Mouse (Mus musculus) CH12.LX (cell line): ENCODE data around the gene Sike1. TPM values are rescaled to one million over a fixed set of nuclear protein-coding genes. Genes with fewer than 3 reads are reported as not detected.

Source experiments
- DNase-seq: peaks from one replicate; pipeline ENCODE4 v3.0.0-alpha.2; 2013; ENCODE audit errors: extremely low read depth
- H3K27ac ChIP-seq: 2 replicates; pipeline ENCODE4 v1.5.1; 2012; ENCODE audit warnings: low read depth, mild to moderate bottlenecking, control low read depth, moderate library complexity; ENCODE audit not compliant: insufficient read depth
- H3K27me3 ChIP-seq: replicated peaks from 2 replicates; pipeline ENCODE3; 2012; ENCODE audit warnings: inconsistent platforms
- H3K36me3 ChIP-seq, 2 experiments: replicated peaks in 1 of 2; 2 replicates each; pipeline versions ENCODE3 to v1.6.1; 2012; ENCODE audit warnings: inconsistent platforms in 1 of 2, low read length in 1 of 2, mild to moderate bottlenecking in 1 of 2, mixed read lengths in 1 of 2, moderate library complexity in 1 of 2; ENCODE audit not compliant: control insufficient read depth in 1 of 2, insufficient read depth in 1 of 2
- H3K4me1 ChIP-seq, 2 experiments: 2 replicates each; pipeline ENCODE4 v1.6.1; 2012; ENCODE audit warnings: inconsistent platforms in 1 of 2, moderate library complexity in 1 of 2; ENCODE audit not compliant: insufficient read depth in 2 of 2, control insufficient read depth in 1 of 2
- H3K4me2 ChIP-seq: 2 replicates; pipeline ENCODE4 v1.6.1; 2012; ENCODE audit warnings: low read depth, mild to moderate bottlenecking, control low read depth; ENCODE audit not compliant: poor library complexity, insufficient read depth, severe bottlenecking
- H3K4me3 ChIP-seq, 3 experiments: fragments of 150-350 bp in 1 of 3; sonication (generic) in 1 of 3; replicated peaks in 1 of 3; 2 replicates each; pipeline versions ENCODE3 to v1.5.1; 2011 to 2012; ENCODE audit warnings: low read depth in 2 of 3, low read length in 2 of 3, mild to moderate bottlenecking in 2 of 3, moderate library complexity in 2 of 3, control low read depth in 1 of 3, improper control_type of control experiment in 1 of 3, inconsistent platforms in 1 of 3, mixed read lengths in 1 of 3; ENCODE audit not compliant: poor library complexity in 1 of 3
- H3K79me2 ChIP-seq: replicated peaks from 2 replicates; pipeline ENCODE4 v1.6.1; 2012; ENCODE audit warnings: mild to moderate bottlenecking, moderate library complexity; ENCODE audit not compliant: control insufficient read depth, poor library complexity, insufficient read depth, severe bottlenecking; ENCODE audit errors: extremely low read depth
- H3K9ac ChIP-seq: 2 replicates; pipeline ENCODE4 v1.6.1; 2012; ENCODE audit warnings: low read depth, mild to moderate bottlenecking, control low read depth, moderate library complexity; ENCODE audit not compliant: insufficient read depth
- H3K9me3 ChIP-seq: replicated peaks from 2 replicates; pipeline ENCODE3; 2012; ENCODE audit warnings: low read length, inconsistent platforms, mixed read lengths
- BHLHE40 ChIP-seq: IDR thresholded peaks from 2 replicates; pipeline ENCODE4 v1.6.1; 2011; ENCODE audit warnings: mild to moderate bottlenecking, low read depth, low read length, improper control_type of control experiment
- CTCF ChIP-seq, 2 experiments: IDR thresholded peaks in 1 of 2; conservative IDR thresholded peaks in 1 of 2; 2 replicates each; pipeline ENCODE4 v1.5.1; 2011 to 2012; ENCODE audit warnings: low read depth in 2 of 2, low read length in 2 of 2, improper control_type of control experiment in 1 of 2, inconsistent platforms in 1 of 2, mild to moderate bottlenecking in 1 of 2, moderate library complexity in 1 of 2
- E2F4 ChIP-seq: IDR thresholded peaks from 2 replicates; pipeline ENCODE4 v1.6.1; 2011; ENCODE audit warnings: low read depth, low read length, improper control_type of control experiment; ENCODE audit not compliant: insufficient replicate concordance
- JUN ChIP-seq: IDR thresholded peaks from 2 replicates; pipeline ENCODE4 v1.6.1; 2011; ENCODE audit warnings: low read depth, mild to moderate bottlenecking, low read length, improper control_type of control experiment, moderate library complexity; ENCODE audit not compliant: insufficient read depth
- KAT2A ChIP-seq: IDR thresholded peaks from 2 replicates; pipeline ENCODE4 v1.6.1; 2012; ENCODE audit warnings: low read length, improper control_type of control experiment, inconsistent platforms; ENCODE audit not compliant: insufficient replicate concordance
- MAFK ChIP-seq: IDR thresholded peaks from 2 replicates; pipeline ENCODE4 v1.6.1; 2011; ENCODE audit warnings: low read length, improper control_type of control experiment; ENCODE audit not compliant: insufficient replicate concordance
- MEF2A ChIP-seq: IDR thresholded peaks from 2 replicates; pipeline ENCODE4 v1.6.1; 2014; ENCODE audit warnings: low read depth, mild to moderate bottlenecking, inconsistent platforms, low read length, improper control_type of control experiment, borderline replicate concordance
- NRF1 ChIP-seq: IDR thresholded peaks from 2 replicates; pipeline ENCODE4 v1.6.1; 2014; ENCODE audit warnings: low read depth, mild to moderate bottlenecking, inconsistent platforms, low read length, improper control_type of control experiment, moderate library complexity
- RAD21 ChIP-seq: IDR thresholded peaks from 2 replicates; pipeline ENCODE4 v1.6.1; 2011; ENCODE audit warnings: low read depth, mild to moderate bottlenecking, low read length, improper control_type of control experiment, moderate library complexity
- RCOR1 ChIP-seq: conservative IDR thresholded peaks from 2 replicates; pipeline ENCODE4 v1.6.1; 2012; ENCODE audit warnings: low read depth, mild to moderate bottlenecking, inconsistent platforms, low read length, improper control_type of control experiment
- UBTF ChIP-seq: IDR thresholded peaks from 2 replicates; pipeline ENCODE4 v1.6.1; 2012; ENCODE audit warnings: low read depth, mild to moderate bottlenecking, inconsistent platforms, low read length, improper control_type of control experiment, moderate library complexity
- ZC3H11A ChIP-seq: IDR thresholded peaks from 2 replicates; pipeline ENCODE4 v1.6.1; 2012; ENCODE audit warnings: low read depth, mild to moderate bottlenecking, inconsistent platforms, low read length, improper control_type of control experiment
- ZKSCAN1 ChIP-seq: IDR thresholded peaks from 2 replicates; pipeline ENCODE4 v1.6.1; 2012; ENCODE audit warnings: low read depth, inconsistent platforms, low read length, improper control_type of control experiment, borderline replicate concordance
- dilution Hi-C: fragments of 300-500 bp; cut with MboI; formaldehyde crosslinking; loops from 2 replicates; pipeline ENCODE4 v1.14.3; 2020; ENCODE audit warnings: low sequenced_read_pairs; ENCODE audit not compliant: extremely low pct_unique_long_range_greater_than_20kb, extremely low pct_ligation_motif_present
- in situ Hi-C: fragments of 300-500 bp; cut with MboI; formaldehyde crosslinking; loops from 3 replicates; pipeline ENCODE4 v1.14.3; 2019; ENCODE audit warnings: low sequenced_read_pairs, low pct_ligation_motif_present, low pct_unique_long_range_greater_than_20kb, mixed read lengths
- polyA plus RNA-seq: library from polyadenylated mRNA; unstranded; fragments of >175 nt; gene quantifications from 2 replicates; pipeline ENCODE4 v1.2.1, GENCODE M21; 2012; ENCODE audit warnings: low read depth; ENCODE audit not compliant: insufficient read length
- total RNA-seq, 2 experiments: library from RNA; depleted of rRNA; stranded (reverse); fragments of 300-350 nt in 1 of 2; fragments of >200 nt in 1 of 2; gene quantifications; 2 replicates each; pipeline ENCODE4 v1.2.3; 2012 to 2014

Gene Sike1
- total and polyA plus RNA-seq, 3 experiments, result 15.3 to 31.6 (median 28.2) TPM

- H3K27ac ChIP-seq, result no peak overlapping the region
- dilution Hi-C loops, result no loop called here
- H3K79me2 ChIP-seq, result no peaks in the 10 kb centered on the region
- H3K4me2 ChIP-seq, result no peak overlapping the region
- H3K27me3 ChIP-seq, result no peaks in the 10 kb centered on the region
- no peak for DNase-seq
- peak in 1 of 2 experiments; percentile 26; a peak in 1 of 4 replicates for TF ChIP-seq CTCF (conservative IDR thresholded peaks at IDR 0.05 in 1 of 2, IDR thresholded peaks at IDR 0.05 in 1 of 2; ENCODE audit: low read depth in 2 of 2, low read length in 2 of 2)
- no peak for TF ChIP-seq BHLHE40
- H3K4me1 ChIP-seq, result peaks cover 3 to 4% of the 10 kb centered on the region in 2 experiments; a peak in 3 of 4 replicates
- no peak overlapping the region for H3K9ac ChIP-seq
- no peak overlapping the region for H3K4me3 ChIP-seq
- in situ Hi-C loops, result no loop called here
- H3K36me3 ChIP-seq, result no peaks in the 10 kb centered on the region
- peaks cover 2% of the 10 kb centered on the region for H3K9me3 ChIP-seq
Measured at GRCm38 (mm10) chr3:102991041-102991440, 4.5 kb upstream of the Sike1 start.

- dilution Hi-C loops, result no loop called here
- no peak for DNase-seq
- H3K27ac ChIP-seq, result no peak overlapping the region
- TF ChIP-seq ZC3H11A (no peak), KAT2A (no peak), RCOR1 (no peak), NRF1 (no peak), JUN (no peak), UBTF (no peak), ZKSCAN1 (no peak), E2F4 (no peak), MEF2A (no peak)
- no peak overlapping the region for H3K9ac ChIP-seq
- H3K4me3 ChIP-seq, result no peak overlapping the region
- H3K79me2 ChIP-seq, result peaks cover 7% of the 10 kb centered on the region
- peaks cover 2% of the 10 kb centered on the region for H3K9me3 ChIP-seq
- in situ Hi-C loops, result no loop called here
- peaks cover 8 to 19% of the 10 kb centered on the region in 2 experiments for H3K4me1 ChIP-seq
- H3K27me3 ChIP-seq, result no peaks in the 10 kb centered on the region
- H3K4me2 ChIP-seq, result no peak overlapping the region
- H3K36me3 ChIP-seq, result peaks cover 0 to 11% of the 10 kb centered on the region in 2 experiments
Measured at GRCm38 (mm10) chr3:102992936-102993335, 2.6 kb upstream of the Sike1 start.

- Histone ChIP-seq H3K79me2 (peaks cover 7% of the 10 kb centered on the region), H3K4me3 (peak overlapping the region; percentile 14 to 69 (median 58)), H3K4me1 (peaks cover 8 to 19% of the 10 kb centered on the region in 2 experiments), H3K9me3 (peaks cover 9% of the 10 kb centered on the region), H3K9ac (peak overlapping the region; percentile 53), H3K4me2 (peak overlapping the region; percentile 61; the same call in 1 of the 2 replicates), H3K27me3 (no peaks in the 10 kb centered on the region), H3K27ac (no peak overlapping the region), H3K36me3 (peaks cover 10 to 33% of the 10 kb centered on the region in 2 experiments)
- in situ Hi-C loops, result no loop called here
- TF ChIP-seq MAFK (no peak), RAD21 (no peak)
- DNase-seq, result no peak
- dilution Hi-C loops, result no loop called here
Measured at GRCm38 (mm10) chr3:102995233-102995604, 289 bp upstream of the Sike1 start.
